Comparison of ENCODE assay signal across 13 mouse cellular contexts in the genomic region with DNA sequence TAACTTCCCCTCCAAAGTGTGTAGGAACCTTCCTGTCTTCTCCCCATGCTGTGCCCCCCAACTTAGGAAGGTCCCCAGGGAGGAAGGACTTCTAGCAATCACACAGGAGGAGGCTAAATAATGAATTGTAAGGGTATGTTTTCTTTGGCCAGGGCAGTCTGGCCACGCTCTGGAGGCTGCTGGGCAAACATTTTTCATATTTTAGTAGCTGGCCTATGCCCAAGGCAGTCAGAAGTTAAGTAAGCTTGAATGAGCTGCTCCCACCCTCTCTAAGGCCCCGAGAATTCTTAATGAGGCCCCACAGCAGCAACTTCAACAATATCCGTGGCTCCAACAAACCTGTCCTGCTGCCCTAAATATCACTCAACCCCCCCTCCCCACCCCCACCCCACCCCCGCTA. TPM values are rescaled to one million over a fixed set of nuclear protein-coding genes. Genes with fewer than 3 reads are reported as not detected.
DNase-seq lines count a peak whose midpoint lies in the region; ATAC-seq and TF ChIP-seq lines count a peak whose summit lies in the region.
"Had no signal": no experiment of that assay in that cellular context is flagged by ENCODE, and none has a peak within 500 bp of the region (broad histone marks: within the 10 kb centered on the region; RNA-seq: fewer than 3 reads in every experiment).

No protein-coding gene starts in this region.

- 0 out of 2 replicates have a peak, but pooled peaks cover 7% of the 10 kb centered on the region for H3K36me3 ChIP-seq in lung, embryonic 14.5 days (ENCODE audit: insufficient read depth)
- no peaks in the 10 kb centered on the region for H3K36me3 ChIP-seq in stomach, embryonic 16.5 days (ENCODE audit: control insufficient read depth, insufficient read depth, low read length)
- no peaks in the 10 kb centered on the region for H3K36me3 ChIP-seq in liver, embryonic 11.5 days (ENCODE audit: control insufficient read depth, insufficient read depth, low read length)
- H3K36me3 ChIP-seq: liver, embryonic 13.5 days had no signal

- H3K4me3 ChIP-seq in lung, embryonic 14.5 days (ENCODE audit: low read depth, low read length), result no peak overlapping the region
- no peak overlapping the region for H3K4me3 ChIP-seq in stomach, embryonic 16.5 days (replicated peaks; ENCODE audit: low read length)
- H3K4me3 ChIP-seq in liver, embryonic 11.5 days (ENCODE audit: low read depth, low read length), result no peak overlapping the region
- H3K4me3 ChIP-seq: liver, embryonic 13.5 days had no signal

- no peaks in the 10 kb centered on the region for H3K9me3 ChIP-seq in lung, embryonic 14.5 days (ENCODE audit: low read depth, low read length)
- no peaks in the 10 kb centered on the region for H3K9me3 ChIP-seq in stomach, embryonic 16.5 days (replicated peaks; ENCODE audit: control insufficient read depth, low read length)
- no peaks in the 10 kb centered on the region for H3K9me3 ChIP-seq in liver, embryonic 11.5 days (ENCODE audit: control insufficient read depth, low read length)
- H3K9me3 ChIP-seq: liver, embryonic 13.5 days had no signal

- peak; percentile 29; the same call in 1 of the 2 replicates for ATAC-seq in lung, embryonic 14.5 days (ENCODE audit: insufficient read depth)
- ATAC-seq in stomach, embryonic 16.5 days (ENCODE audit: insufficient read depth, low FRiP score), result no peak
- no peak for ATAC-seq in liver, embryonic 11.5 days (replicated peaks; ENCODE audit: low FRiP score)
- ATAC-seq: forebrain, postnatal 0 days had no signal

- H3K27me3 ChIP-seq in lung, embryonic 14.5 days (ENCODE audit: insufficient read depth, low read length), result no peaks in the 10 kb centered on the region
- no peaks in the 10 kb centered on the region for H3K27me3 ChIP-seq in stomach, embryonic 16.5 days (ENCODE audit: control insufficient read depth, insufficient read depth, low read length)
- no peaks in the 10 kb centered on the region for H3K27me3 ChIP-seq in liver, embryonic 11.5 days (replicated peaks; ENCODE audit: control insufficient read depth, insufficient read depth, low read length)
- H3K27me3 ChIP-seq: liver, embryonic 13.5 days had no signal

- H3K27ac ChIP-seq in lung, embryonic 14.5 days (ENCODE audit: low read depth), result peak overlapping the region; percentile 91
- H3K27ac ChIP-seq in stomach, embryonic 16.5 days (ENCODE audit: low read length), result peak overlapping the region; percentile 83
- H3K27ac ChIP-seq in liver, embryonic 11.5 days (ENCODE audit: low read depth, low read length), result no peak overlapping the region
- H3K27ac ChIP-seq: liver, embryonic 13.5 days had no signal

- peak; percentile 19 for DNase-seq in adrenal gland, adult 2 months
- DNase-seq in adrenal gland, postnatal 4 days (ENCODE audit: low spot score in 2 of 2), result no peak
- DNase-seq in lung, embryonic 14.5 days, result peak; percentile 58
- DNase-seq in lung, postnatal 14 days, result no peak
- peak; percentile 65 for DNase-seq in kidney, postnatal 10 days
- DNase-seq in layer of hippocampus, postnatal 36 days, result no peak
- no peak for DNase-seq in liver, embryonic 11.5 days (ENCODE audit: low spot score)
- DNase-seq: cerebellum, adult 9-10 months; forebrain, postnatal 0 days; liver, embryonic 13.5 days; right cerebral cortex, postnatal 4 days had no signal

- TF ChIP-seq CTCF in lung, embryonic 14.5 days (IDR thresholded peaks at IDR 0.05; ENCODE audit: low read depth), result no peak

- 25% methylated on average over 4 of the region's 4 CpGs for WGBS in lung, embryonic 14.5 days
- 18% methylated on average over 4 of the region's 4 CpGs for WGBS in stomach, embryonic 16.5 days
- WGBS in liver, embryonic 11.5 days, result 59% methylated on average over 4 of the region's 4 CpGs

- H3K4me2 ChIP-seq in lung, embryonic 14.5 days, result peak overlapping the region; percentile 21; the same call in 1 of the 2 replicates
- no peak overlapping the region for H3K4me2 ChIP-seq in stomach, embryonic 16.5 days (ENCODE audit: low read depth, low read length)
- H3K4me2 ChIP-seq in liver, embryonic 11.5 days, result no peak overlapping the region
- H3K4me2 ChIP-seq: liver, embryonic 13.5 days had no signal

- peak overlapping the region; percentile 20; the same call in 1 of the 2 replicates for H3K9ac ChIP-seq in lung, embryonic 14.5 days
- peak overlapping the region; percentile 53 for H3K9ac ChIP-seq in stomach, embryonic 16.5 days (ENCODE audit: low read length)
- H3K9ac ChIP-seq in liver, embryonic 11.5 days (ENCODE audit: low read depth, low read length), result no peak overlapping the region
- H3K9ac ChIP-seq: forebrain, postnatal 0 days; liver, embryonic 13.5 days had no signal

- H3K4me1 ChIP-seq in lung, embryonic 14.5 days (ENCODE audit: insufficient read depth), result peaks cover 34% of the 10 kb centered on the region
- H3K4me1 ChIP-seq in stomach, embryonic 16.5 days (ENCODE audit: control insufficient read depth, insufficient read depth, low read length), result peaks cover 60% of the 10 kb centered on the region
- H3K4me1 ChIP-seq in liver, embryonic 11.5 days (replicated peaks; ENCODE audit: control insufficient read depth, insufficient read depth, low read length), result peaks cover 7% of the 10 kb centered on the region; the same call in 1 of the 2 replicates

RNA-seq across cellular contexts. Expression of a gene that starts 16.5 kb away (rescaled TPM):
- total RNA-seq in adrenal gland, adult 2 months (2021), result 1 to 10 TPM; 4.6 to 8.0 TPM
- polyA plus RNA-seq in adrenal gland, adult 2 months (2012; rRNA removed), result 8.6 and 9.2 TPM in 2 replicates
- total RNA-seq in adrenal gland, postnatal 4 days (2021), result 10 to 100 TPM; 42.2 to 54.1 TPM
- 79.5 and 99.3 TPM in 2 replicates for polyA plus RNA-seq in lung, embryonic 14.5 days (2014; fragmentation: Nextera tagmentation; extraction: Ambion mirVana)
- 93.9 and 94.9 TPM in 2 replicates for polyA plus RNA-seq in stomach, embryonic 16.5 days (2015; fragmentation: Nextera tagmentation; extraction: Ambion mirVana)
- 1 to 10 TPM; 8.5 to 9.6 TPM for total RNA-seq in layer of hippocampus, postnatal 36 days (2021)
- 24.5 and 24.7 TPM in 2 replicates for polyA plus RNA-seq in liver, embryonic 11.5 days (2014; fragmentation: Nextera tagmentation; extraction: Ambion mirVana)
- total RNA-seq: monocyte, adult 5-6 weeks had no signal

RNA-seq across cellular contexts. Expression of a gene that starts 33.0 kb away (rescaled TPM):
- total RNA-seq in adrenal gland, adult 2 months (2021), result 10 to 100 TPM; 40.9 to 43.1 TPM
- 25.7 and 29.7 TPM in 2 replicates for polyA plus RNA-seq in adrenal gland, adult 2 months (2012; rRNA removed)
- total RNA-seq in adrenal gland, postnatal 4 days (2021), result 10 to 100 TPM; 33.5 to 34.3 TPM
- polyA plus RNA-seq in lung, embryonic 14.5 days (2014; fragmentation: Nextera tagmentation; extraction: Ambion mirVana), result 20.2 and 21.4 TPM in 2 replicates
- 41.4 and 46.7 TPM in 2 replicates for polyA plus RNA-seq in stomach, embryonic 16.5 days (2015; fragmentation: Nextera tagmentation; extraction: Ambion mirVana)
- total RNA-seq in layer of hippocampus, postnatal 36 days (2021), result 10 to 100 TPM; 19.0 to 19.7 TPM
- 10.8 and 12.3 TPM in 2 replicates for polyA plus RNA-seq in liver, embryonic 11.5 days (2014; fragmentation: Nextera tagmentation; extraction: Ambion mirVana)

RNA-seq across cellular contexts. Expression of a gene that starts 33.2 kb away (rescaled TPM):
- total RNA-seq in adrenal gland, adult 2 months (2021), result 100 to 1,000 TPM in 1 of 2 experiments, 10 to 100 TPM in 1; 82.9 to 113 TPM
- polyA plus RNA-seq in adrenal gland, adult 2 months (2012; rRNA removed), result 343 and 456 TPM in 2 replicates
- 100 to 1,000 TPM; 109 to 135 TPM for total RNA-seq in adrenal gland, postnatal 4 days (2021)
- 113 and 114 TPM in 2 replicates for polyA plus RNA-seq in lung, embryonic 14.5 days (2014; fragmentation: Nextera tagmentation; extraction: Ambion mirVana)
- polyA plus RNA-seq in stomach, embryonic 16.5 days (2015; fragmentation: Nextera tagmentation; extraction: Ambion mirVana), result 94.1 and 99.9 TPM in 2 replicates
- total RNA-seq in layer of hippocampus, postnatal 36 days (2021), result 10 to 100 TPM; 45.3 to 50.7 TPM
- 151 and 165 TPM in 2 replicates for polyA plus RNA-seq in liver, embryonic 11.5 days (2014; fragmentation: Nextera tagmentation; extraction: Ambion mirVana)

RNA-seq across cellular contexts. Expression of a gene that starts 37.3 kb away (rescaled TPM):
- 10 to 100 TPM; 28.6 to 36.3 TPM for total RNA-seq in adrenal gland, adult 2 months (2021)
- polyA plus RNA-seq in adrenal gland, adult 2 months (2012; rRNA removed), result 52.6 and 53.3 TPM in 2 replicates
- total RNA-seq in adrenal gland, postnatal 4 days (2021), result 10 to 100 TPM; 88.3 to 97.5 TPM
- polyA plus RNA-seq in lung, embryonic 14.5 days (2014; fragmentation: Nextera tagmentation; extraction: Ambion mirVana), result 36.6 TPM in 2 replicates
- 51.2 and 54.8 TPM in 2 replicates for polyA plus RNA-seq in stomach, embryonic 16.5 days (2015; fragmentation: Nextera tagmentation; extraction: Ambion mirVana)
- total RNA-seq in layer of hippocampus, postnatal 36 days (2021), result 10 to 100 TPM; 18.4 to 20.0 TPM
- polyA plus RNA-seq in liver, embryonic 11.5 days (2014; fragmentation: Nextera tagmentation; extraction: Ambion mirVana), result 24.1 and 28.2 TPM in 2 replicates

RNA-seq across cellular contexts. Expression of a gene that starts 56.8 kb away (rescaled TPM):
- 10 to 100 TPM; 35.6 to 45.2 TPM for total RNA-seq in adrenal gland, adult 2 months (2021)
- 178 and 199 TPM in 2 replicates for polyA plus RNA-seq in adrenal gland, adult 2 months (2012; rRNA removed)
- 10 to 100 TPM; 35.4 to 36.8 TPM for total RNA-seq in adrenal gland, postnatal 4 days (2021)
- polyA plus RNA-seq in lung, embryonic 14.5 days (2014; fragmentation: Nextera tagmentation; extraction: Ambion mirVana), result 11.4 and 15.1 TPM in 2 replicates
- 7.0 and 8.9 TPM in 2 replicates for polyA plus RNA-seq in stomach, embryonic 16.5 days (2015; fragmentation: Nextera tagmentation; extraction: Ambion mirVana)
- total RNA-seq in layer of hippocampus, postnatal 36 days (2021), result 10 to 100 TPM; 82.3 to 83.6 TPM
- 5.6 and 9.2 TPM in 2 replicates for polyA plus RNA-seq in liver, embryonic 11.5 days (2014; fragmentation: Nextera tagmentation; extraction: Ambion mirVana)

Comparison
In these comparisons a context has a peak if more than half of its experiments do, and no peak if none do; other contexts are left out.
1. DNase-seq: peak in adrenal gland, adult 2 months (single experiment), lung, embryonic 14.5 days (single experiment) and kidney, postnatal 10 days (single experiment); none in adrenal gland, postnatal 4 days (0 of 2), lung, postnatal 14 days (single experiment), layer of hippocampus, postnatal 36 days (0 of 2) and liver, embryonic 11.5 days (single experiment).